Mouse (Mus musculus) heart, embryonic 16.5 days (tissue): ENCODE data around the gene Hmgb1. TPM values are rescaled to one million over a fixed set of nuclear protein-coding genes. Genes with fewer than 3 reads are reported as not detected.
"Not testable (repeated sequence)": the region's sequence is repeated elsewhere in the genome, so short reads cannot be mapped to it uniquely, and the experiment has no call there.

Source experiments
- ATAC-seq: fragments of 200-750 bp; cut with Nextera tagmentation; replicated peaks from 2 replicates; pipeline ENCODE4 v1.8.0; 2017; ENCODE audit warnings: moderate number of reproducible peaks; ENCODE audit not compliant: insufficient read depth, low FRiP score; ENCODE audit errors: extremely low read depth
- H3K27ac ChIP-seq: fragments of 300-500 bp; sonication (generic); 2 replicates; pipeline ENCODE4 v1.5.1; 2014; ENCODE audit warnings: mild to moderate bottlenecking, low read length, control low read depth, moderate library complexity
- H3K27me3 ChIP-seq: fragments of 300-500 bp; sonication (generic); 2 replicates; pipeline ENCODE4 v1.6.1; 2014; ENCODE audit warnings: low read length, mixed read lengths; ENCODE audit not compliant: control insufficient read depth, insufficient read depth
- H3K36me3 ChIP-seq: fragments of 300-500 bp; sonication (generic); 2 replicates; pipeline ENCODE4 v1.6.1; 2014; ENCODE audit not compliant: control insufficient read depth, insufficient read depth
- H3K4me1 ChIP-seq: fragments of 300-500 bp; sonication (generic); 2 replicates; pipeline ENCODE4 v1.6.1; 2014; ENCODE audit warnings: low read length, mixed read lengths; ENCODE audit not compliant: control insufficient read depth, insufficient read depth
- H3K4me2 ChIP-seq: fragments of 300-500 bp; sonication (generic); 2 replicates; pipeline ENCODE4 v1.6.1; 2014; ENCODE audit warnings: low read depth, mild to moderate bottlenecking, control low read depth, low read length
- H3K4me3 ChIP-seq: fragments of 300-500 bp; sonication (generic); 2 replicates; pipeline ENCODE4 v1.5.1; 2014; ENCODE audit warnings: mild to moderate bottlenecking, control low read depth, low read length
- H3K9ac ChIP-seq: fragments of 300-500 bp; sonication (generic); 2 replicates; pipeline ENCODE4 v1.6.1; 2014; ENCODE audit warnings: low read length, control low read depth
- H3K9me3 ChIP-seq: fragments of 300-500 bp; sonication (generic); replicated peaks from 2 replicates; pipeline ENCODE4 v1.6.1; 2016; ENCODE audit warnings: low read length; ENCODE audit not compliant: control insufficient read depth
- WGBS: fragments of 180-500 bp; shearing (Covaris S2); extraction: QIAGEN DNeasy Blood & Tissue Kit; methylation state at CpG from one replicate; pipeline ENCODE4 v1.1.7; 2014; 5-methylcytosine and 5-hydroxymethylcytosine counted together
- polyA plus RNA-seq: library from polyadenylated mRNA; unstranded; fragments of >200 nt; fragmentation: Nextera tagmentation; extraction: Ambion mirVana; gene quantifications from 2 replicates; pipeline ENCODE4 v1.2.1, GENCODE M21; 2015

Gene Hmgb1
- polyA plus RNA-seq, 1 experiment from 2014 or later, result 757 TPM

GRCm38 (mm10) chr5:149147386-149148000, 36.8 kb downstream of the Hmgb1 start:
- Histone ChIP-seq H3K27ac (no peak overlapping the region), H3K4me3 (no peak overlapping the region), H3K36me3 (no peaks in the 10 kb centered on the region), H3K27me3 (no peaks in the 10 kb centered on the region), H3K4me1 (peaks cover 3% of the 10 kb centered on the region; the same call in 1 of the 2 replicates), H3K9me3 (peaks cover 5% of the 10 kb centered on the region), H3K9ac (no peak overlapping the region), H3K4me2 (no peak overlapping the region)
- ATAC-seq, result no peak
- WGBS, result 64% methylated on average over 8 of the region's 8 CpGs

- Histone ChIP-seq H3K36me3 (no peaks in the 10 kb centered on the region), H3K4me3 (no peak overlapping the region), H3K4me2 (no peak overlapping the region), H3K9ac (no peak overlapping the region), H3K27me3 (no peaks in the 10 kb centered on the region), H3K4me1 (no peaks in the 10 kb centered on the region), H3K27ac (no peak overlapping the region), H3K9me3 (peaks cover 5% of the 10 kb centered on the region)
- no peak for ATAC-seq
- WGBS, result 74% methylated on average over 7 of the region's 7 CpGs
Measured at GRCm38 (mm10) chr5:149146691-149147090, 37.6 kb downstream of the Hmgb1 start.

- Histone ChIP-seq H3K4me2 (peak overlapping the region; percentile 18; the same call in 1 of the 2 replicates), H3K27ac (no peak overlapping the region)
- 64% methylated on average over 25 of the region's 25 CpGs for WGBS
Measured at GRCm38 (mm10) chr5:149143766-149144375, 40.4 kb downstream of the Hmgb1 start.

GRCm38 (mm10) chr5:149141155-149141554, 43.1 kb downstream of the Hmgb1 start:
- not testable (repeated sequence) for H3K4me3 ChIP-seq, H3K4me2 ChIP-seq, H3K36me3 ChIP-seq, H3K4me1 ChIP-seq, H3K9ac ChIP-seq, H3K9me3 ChIP-seq, ATAC-seq, H3K27ac ChIP-seq, H3K27me3 ChIP-seq
- 89% methylated on average over 1 of the region's 1 CpGs for WGBS

More at GRCm38 (mm10) chr5:149143766-149144375, 40.4 kb downstream of the Hmgb1 start:
- H3K36me3 ChIP-seq, result no peaks in the 10 kb centered on the region
- H3K4me3 ChIP-seq, result no peak overlapping the region; the same call in 1 of the 2 replicates
- ATAC-seq, result no peak
- no peaks in the 10 kb centered on the region for H3K9me3 ChIP-seq
- no peaks in the 10 kb centered on the region for H3K4me1 ChIP-seq
- no peak overlapping the region for H3K9ac ChIP-seq
- H3K27me3 ChIP-seq, result no peaks in the 10 kb centered on the region

- Histone ChIP-seq H3K27ac (no peak overlapping the region), H3K27me3 (no peaks in the 10 kb centered on the region), H3K4me3 (no peak overlapping the region), H3K4me2 (no peak overlapping the region), H3K36me3 (no peaks in the 10 kb centered on the region), H3K9ac (no peak overlapping the region), H3K4me1 (peaks cover 8% of the 10 kb centered on the region), H3K9me3 (no peaks in the 10 kb centered on the region)
- ATAC-seq, result no peak
- WGBS, result 72% methylated on average over 9 of the region's 9 CpGs
Measured at GRCm38 (mm10) chr5:149140336-149140735, 44.0 kb downstream of the Hmgb1 start.

GRCm38 (mm10) chr5:149138087-149138486, 46.2 kb downstream of the Hmgb1 start:
- not testable (repeated sequence) for H3K27me3 ChIP-seq

GRCm38 (mm10) chr5:149137447-149137846, 46.8 kb downstream of the Hmgb1 start:
- 35% methylated on average over 3 of the region's 3 CpGs for WGBS
- Histone ChIP-seq H3K27ac (no peak overlapping the region), H3K36me3 (no peaks in the 10 kb centered on the region), H3K4me1 (peaks cover 19% of the 10 kb centered on the region), H3K27me3 (no peaks in the 10 kb centered on the region), H3K9me3 (no peaks in the 10 kb centered on the region), H3K4me3 (no peak overlapping the region), H3K9ac (no peak overlapping the region), H3K4me2 (no peak overlapping the region)
- no peak for ATAC-seq

More at GRCm38 (mm10) chr5:149138087-149138486, 46.2 kb downstream of the Hmgb1 start:
- H3K4me3 ChIP-seq, ATAC-seq, H3K4me2 ChIP-seq, H3K9me3 ChIP-seq, H3K27ac ChIP-seq, H3K36me3 ChIP-seq, H3K9ac ChIP-seq: not testable (repeated sequence)
- peaks cover 19% of the 10 kb centered on the region for H3K4me1 ChIP-seq
- WGBS, result 92% methylated on average over 6 of the region's 6 CpGs

- H3K4me3 ChIP-seq, result no peak overlapping the region
- 0 out of 2 replicates have a peak overlapping the region, but pooled peaks have one; percentile 2 for H3K27ac ChIP-seq
- 41% methylated on average over 4 of the region's 4 CpGs for WGBS
- no peak overlapping the region for H3K4me2 ChIP-seq
- no peaks in the 10 kb centered on the region for H3K36me3 ChIP-seq
- no peak overlapping the region for H3K9ac ChIP-seq
- no peaks in the 10 kb centered on the region for H3K27me3 ChIP-seq
- peaks cover 19% of the 10 kb centered on the region for H3K4me1 ChIP-seq
- H3K9me3 ChIP-seq, result no peaks in the 10 kb centered on the region
- ATAC-seq, result peak; percentile 58; the same call in 1 of the 2 replicates
Measured at GRCm38 (mm10) chr5:149136933-149137365, 47.3 kb downstream of the Hmgb1 start.
